Mouse (Mus musculus) embryo, embryonic 10.5 days (tissue): Measurements from ENCODE around the gene Pfpl.

ENCODE experiments used
- DNase-seq: peaks from one replicate; pipeline ENCODE4 v3.0.0-alpha.2; 2015; ENCODE audit warnings: low spot score

The Pfpl gene

GRCm38 (mm10) chr19:12427605-12428004 is at the start of gene Pfpl:
Gene Pfpl (plus strand): TSS chr19:12427905.
- DNase-seq = no peak

DNA sequence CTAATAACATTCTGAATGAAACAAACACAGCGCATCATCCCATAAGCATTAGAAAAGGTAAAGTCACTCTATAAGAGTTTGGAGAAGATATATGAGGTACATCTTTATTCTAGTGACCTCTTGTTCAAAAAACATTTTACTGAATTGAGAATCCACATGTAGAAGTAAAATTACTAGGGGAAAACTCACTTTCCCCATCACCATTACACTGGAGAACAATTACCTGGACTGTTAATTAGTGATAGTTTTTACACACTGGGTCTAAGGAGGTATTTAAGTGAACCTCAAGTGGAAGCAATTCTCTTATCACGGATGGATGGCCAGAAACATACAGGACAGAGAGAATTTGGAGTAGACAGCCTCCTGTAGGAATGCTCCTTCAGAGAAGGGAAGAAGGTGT is 40.7 kb upstream of the Pfpl start, which contains the start of gene Olfr1440:
Gene Olfr1440, plus strand, starts transcription at position 301 of the 400 bp plus-strand sequence.
- no peak for DNase-seq

DNA sequence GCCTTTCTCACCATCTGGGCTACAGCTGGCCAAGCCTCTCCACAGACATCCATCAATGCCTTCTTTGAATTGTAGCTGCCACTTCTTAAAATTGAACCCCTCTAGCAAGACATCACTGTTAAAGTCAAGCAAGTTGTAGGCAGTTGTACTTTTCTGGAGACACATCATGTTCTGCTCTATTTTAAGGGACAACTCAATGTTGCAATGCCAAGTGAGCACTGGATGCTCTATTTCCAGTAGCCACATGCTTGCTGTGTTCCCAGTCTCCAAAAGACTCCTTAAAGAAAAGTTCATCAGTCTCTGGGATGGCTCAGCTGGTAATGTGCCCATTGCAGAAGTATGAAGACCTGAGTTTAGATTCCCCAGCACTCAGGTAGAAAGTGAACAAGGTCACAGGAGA is 14.0 kb upstream of the Pfpl start:
- DNase-seq = peak; percentile 10

DNA sequence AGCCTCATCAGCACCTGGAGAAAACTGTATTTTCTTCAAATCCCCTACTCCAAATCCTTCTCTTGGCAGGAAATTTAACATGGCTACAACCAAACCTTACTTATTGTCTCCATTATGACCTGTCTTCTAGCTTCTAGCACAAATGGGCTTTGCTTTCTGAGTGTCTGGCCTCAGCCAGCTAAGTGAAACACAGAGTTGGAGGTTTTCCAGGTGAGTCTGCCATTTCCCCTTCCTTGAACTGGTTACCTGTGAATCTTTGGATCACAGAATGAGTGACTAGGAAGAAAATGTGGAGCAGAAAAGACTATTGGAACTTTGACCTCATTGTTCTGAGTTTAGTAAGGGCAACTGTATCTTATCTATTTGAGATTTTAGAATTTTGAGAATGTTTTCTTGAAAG is 10.3 kb upstream of the Pfpl start, which contains the start of gene Olfr1441:
Gene Olfr1441, plus strand, starts transcription at position 73 of the 400 bp plus-strand sequence.
- no peak for DNase-seq

GRCm38 (mm10) chr19:12418312-12418711 is 9.4 kb upstream of the Pfpl start:
- DNase-seq = no peak

GRCm38 (mm10) chr19:12420555-12420954 is 7.2 kb upstream of the Pfpl start:
- DNase-seq = no peak

GRCm38 (mm10) chr19:12421680-12422079 is 6.0 kb upstream of the Pfpl start:
- no peak for DNase-seq

DNA sequence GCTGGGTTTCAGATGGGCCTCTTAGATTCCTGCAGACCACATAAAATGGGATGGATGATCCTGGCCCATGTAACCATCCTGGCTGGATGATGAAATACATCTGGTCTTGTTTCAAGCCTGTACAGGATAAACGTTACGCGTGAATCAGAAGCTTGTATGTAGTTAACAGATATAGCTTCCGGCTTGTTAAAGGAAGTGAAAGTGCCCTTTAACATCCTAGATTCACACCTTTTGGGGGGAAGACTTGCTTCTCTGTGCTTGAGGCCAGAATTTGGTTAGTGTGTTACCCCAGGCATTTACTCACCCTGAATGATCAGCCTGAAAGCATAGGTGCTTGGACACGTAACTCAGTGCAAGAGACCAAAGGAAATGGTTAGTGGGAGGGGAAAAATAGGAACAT is 604 bp upstream of the Pfpl start:
- no peak for DNase-seq

DNA sequence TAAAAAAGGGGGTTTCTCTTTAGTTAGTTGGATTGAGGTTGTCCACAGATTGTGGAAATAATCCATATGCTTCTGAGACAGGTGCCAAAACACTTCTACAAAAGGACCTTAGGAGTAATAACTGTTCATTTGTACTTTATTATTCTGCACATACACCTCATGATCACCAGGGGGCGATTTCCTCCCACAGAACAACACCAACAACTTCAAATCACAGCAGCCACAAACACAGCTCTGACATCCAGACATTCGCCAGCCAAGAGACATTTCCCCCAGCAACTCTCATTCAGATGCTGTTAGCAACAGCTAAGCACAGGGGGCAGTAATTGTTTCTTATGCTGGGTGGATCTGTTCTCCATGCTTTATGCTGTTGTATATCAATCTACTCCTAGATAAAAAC is 5.3 kb downstream of the Pfpl start:
- DNase-seq = peak; percentile 67

DNA sequence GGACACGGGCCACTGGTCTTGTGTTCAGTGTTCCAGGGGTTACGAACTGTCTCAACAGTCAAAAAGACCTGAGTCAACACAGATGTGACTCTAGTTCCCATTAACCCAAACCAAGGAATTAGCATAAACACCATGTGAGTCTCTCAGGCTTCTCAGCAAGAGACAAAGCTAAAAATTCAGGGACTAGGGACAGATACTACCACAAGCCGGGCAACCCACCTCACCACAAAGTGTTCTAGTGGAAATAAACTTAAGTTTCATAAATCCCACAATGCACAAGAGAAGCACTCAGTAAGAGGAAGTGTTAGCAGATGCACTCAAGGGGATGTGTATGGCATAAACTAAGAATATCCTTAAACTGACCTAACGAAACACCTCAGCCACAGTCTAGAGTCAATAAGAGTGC is 7.3 kb downstream of the Pfpl start:
- no peak for DNase-seq

DNA sequence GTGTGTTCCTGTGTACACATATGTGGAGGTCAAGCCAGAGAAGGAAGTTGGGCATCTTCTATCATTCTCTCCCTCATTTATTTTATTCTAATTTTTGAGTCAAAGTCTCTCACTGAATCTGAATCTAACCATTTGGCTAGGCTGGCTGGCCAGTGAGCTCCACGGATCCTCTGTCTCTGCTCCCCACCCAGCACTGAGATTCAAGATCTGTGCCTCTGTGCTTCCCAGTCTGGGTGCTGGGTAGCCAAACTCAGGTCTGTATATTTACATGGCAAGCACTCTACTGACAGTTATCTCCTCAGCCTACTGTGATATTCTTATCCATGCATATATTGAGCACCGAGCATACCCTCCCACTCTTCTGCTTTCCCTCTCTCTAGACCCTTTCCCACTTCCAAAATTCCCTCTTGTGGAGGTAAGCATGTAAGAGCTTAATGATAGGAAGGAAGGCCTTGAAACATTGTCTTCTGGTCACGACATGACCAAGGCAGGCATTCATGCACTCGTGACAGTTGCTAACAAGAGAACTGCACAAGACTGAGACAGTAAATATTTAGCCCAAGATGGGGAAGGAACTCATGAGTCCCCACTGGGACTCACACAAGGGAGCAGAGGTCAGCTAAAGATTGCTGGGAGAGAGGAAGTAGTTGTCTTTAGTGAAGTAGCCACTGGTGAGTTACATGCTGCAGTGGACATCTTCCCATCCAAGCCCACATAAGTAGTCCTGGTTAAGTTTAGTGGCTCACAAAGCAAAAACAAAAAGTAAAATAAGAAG is 8.2 kb downstream of the Pfpl start:
- no peak for DNase-seq

DNA sequence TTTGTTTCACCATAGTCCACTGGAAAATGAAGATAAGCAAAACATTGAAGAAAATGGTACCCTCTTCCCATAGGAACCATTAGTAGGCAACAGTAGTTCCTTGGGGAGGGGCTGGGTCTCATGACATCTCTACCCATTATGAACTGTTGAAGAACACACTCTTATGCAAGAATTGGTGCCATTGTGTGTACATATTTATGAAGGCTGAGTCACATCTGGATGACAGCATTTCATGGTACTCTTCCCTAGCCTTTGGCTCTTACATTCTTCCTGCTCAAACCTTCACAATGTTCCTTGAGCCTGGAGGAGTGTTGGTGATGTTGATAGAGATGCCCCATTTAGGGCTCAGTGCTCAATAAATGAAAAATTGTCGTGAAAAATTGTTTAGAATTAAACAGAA is 11.9 kb downstream of the Pfpl start:
- no peak for DNase-seq

GRCm38 (mm10) chr19:12440103-12440725 is 12.5 kb downstream of the Pfpl start:
- DNase-seq = no peak

- no peak for DNase-seq
These were observed 14.9 kb downstream of the Pfpl start for GRCm38 (mm10) chr19:12442560-12442959.

DNA sequence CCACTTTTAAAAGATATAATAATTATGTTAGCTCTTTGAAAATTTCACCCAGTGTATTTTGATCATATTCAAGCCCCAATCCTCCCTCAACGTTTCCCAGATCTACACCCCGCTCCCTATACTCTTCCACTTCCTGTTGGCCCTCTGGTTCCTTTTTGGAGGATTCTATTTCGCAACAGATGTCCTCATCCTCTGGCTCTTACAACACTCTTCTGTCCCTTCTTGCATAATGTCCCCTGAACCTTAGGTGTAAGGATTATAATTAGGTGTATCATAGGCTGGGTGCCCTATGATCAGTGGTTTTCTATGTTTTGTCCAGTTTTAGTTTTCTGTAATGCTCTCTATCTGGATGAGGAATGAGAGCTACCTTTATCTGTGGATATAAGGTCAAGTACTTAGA is 17.3 kb downstream of the Pfpl start:
- no peak for DNase-seq

- DNase-seq = no peak
These were observed 29.8 kb downstream of the Pfpl start for GRCm38 (mm10) chr19:12457401-12458066.

DNA sequence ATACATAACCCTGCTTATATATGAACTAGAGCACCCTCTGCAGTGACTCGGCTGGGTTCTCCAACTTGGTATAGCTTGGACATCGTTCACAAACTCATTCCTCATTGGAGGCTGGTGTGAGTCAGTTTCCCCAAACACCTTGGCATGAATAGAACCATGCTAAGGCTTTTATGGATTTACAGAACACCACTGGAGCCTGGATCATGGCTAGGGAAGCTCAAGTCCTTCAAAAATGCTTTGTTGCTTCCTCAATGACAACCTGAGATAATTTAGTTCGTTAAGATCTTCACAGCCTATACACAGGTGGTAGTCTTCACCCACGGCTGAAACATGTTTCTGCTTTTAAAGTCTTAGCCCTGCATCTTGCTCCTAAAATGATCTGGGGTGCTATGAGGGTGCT is 31.8 kb downstream of the Pfpl start:
- DNase-seq = no peak

DNA sequence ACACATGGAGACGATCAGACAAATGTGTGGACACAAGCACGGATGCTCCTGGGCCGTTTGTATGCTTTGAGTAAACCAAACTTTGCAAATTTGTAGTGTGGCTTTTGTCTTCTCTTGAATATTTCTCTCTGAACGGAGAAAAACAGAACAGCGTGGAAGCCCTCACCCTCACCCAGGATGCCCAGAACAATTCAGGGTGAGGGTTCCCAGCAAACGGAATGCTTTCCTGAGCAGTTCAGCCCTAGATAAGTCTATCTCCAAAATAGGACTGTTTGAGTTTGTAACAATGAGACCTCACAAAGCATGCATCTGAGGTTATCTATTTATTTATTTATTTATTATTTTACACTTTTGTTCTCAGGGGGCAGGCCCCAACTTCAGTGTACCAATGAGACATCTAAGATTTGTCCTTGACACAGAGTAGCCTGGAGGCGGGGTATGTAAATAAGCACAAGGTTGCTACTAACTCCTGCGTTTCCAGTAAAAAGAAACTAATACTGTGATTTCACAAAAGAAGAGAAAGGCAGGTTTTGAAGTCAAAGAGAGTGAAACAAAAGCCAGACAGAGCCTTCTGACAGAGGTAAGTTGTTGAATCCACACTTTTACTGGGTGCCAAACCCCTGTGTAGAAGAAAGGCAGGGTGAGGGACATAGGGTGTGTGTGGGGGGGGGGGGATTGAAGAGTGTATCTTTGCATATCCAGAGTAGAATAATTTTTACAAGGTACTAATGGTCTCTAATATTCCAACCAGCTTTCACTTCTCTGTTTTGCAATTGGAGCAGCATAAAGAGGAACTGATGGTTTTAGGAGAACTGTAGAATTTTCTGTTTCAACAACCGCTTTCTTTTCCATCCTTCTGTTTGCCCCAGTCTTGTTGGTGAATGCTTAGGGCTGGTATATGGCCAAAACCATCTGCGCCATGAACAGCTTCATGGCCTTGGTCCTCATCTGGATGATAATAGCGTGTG is 32.9 kb downstream of the Pfpl start, which contains the start of gene Mpeg1:
Gene Mpeg1, plus strand, starts transcription at position 498 of the 968 bp plus-strand sequence.
- no peak for DNase-seq

DNA sequence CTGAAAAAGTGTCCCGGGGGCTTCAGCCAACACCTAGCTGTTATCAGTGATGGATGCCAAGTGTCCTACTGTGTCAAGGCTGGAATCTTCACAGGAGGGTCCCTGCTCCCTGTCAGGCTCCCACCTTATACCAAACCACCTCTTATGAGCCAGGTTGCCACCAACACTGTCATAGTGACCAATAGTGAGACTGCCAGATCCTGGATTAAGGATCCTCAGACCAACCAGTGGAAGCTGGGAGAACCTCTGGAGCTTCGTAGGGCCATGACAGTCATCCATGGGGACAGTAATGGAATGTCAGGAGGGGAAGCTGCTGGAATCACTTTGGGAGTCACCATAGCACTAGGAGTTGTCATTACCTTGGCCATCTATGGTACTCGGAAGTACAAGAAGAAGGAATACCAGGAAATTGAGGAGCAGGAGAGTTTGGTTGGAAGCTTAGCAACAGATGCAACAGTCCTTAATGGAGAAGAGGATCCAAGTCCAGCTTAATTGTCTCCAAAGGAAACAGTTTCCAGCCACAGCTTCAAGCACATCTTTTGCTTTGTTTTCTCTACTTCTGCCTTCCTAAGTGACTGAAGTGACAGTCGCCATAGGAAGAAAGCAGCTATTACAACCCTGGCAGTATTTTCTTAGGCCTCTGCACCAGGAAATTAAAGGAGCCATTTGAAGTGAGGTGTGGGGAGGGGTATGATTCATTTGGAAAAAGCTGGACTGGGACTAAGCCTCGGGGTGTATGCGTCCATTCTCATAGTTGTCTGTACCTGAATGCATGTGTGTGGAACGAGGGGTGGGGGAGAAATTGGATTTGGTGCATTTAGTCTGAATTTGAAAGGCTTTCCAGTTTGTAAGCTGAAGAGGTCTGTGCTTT is 35.4 kb downstream of the Pfpl start:
- no peak for DNase-seq

- DNase-seq = peak; percentile 33
These were observed 36.0 kb downstream of the Pfpl start for GRCm38 (mm10) chr19:12463722-12464035.

GRCm38 (mm10) chr19:12464127-12464526 is 36.4 kb downstream of the Pfpl start:
- no peak for DNase-seq
